Mouse (Mus musculus): Measurements from ENCODE around the gene Gpr137.

DNA sequence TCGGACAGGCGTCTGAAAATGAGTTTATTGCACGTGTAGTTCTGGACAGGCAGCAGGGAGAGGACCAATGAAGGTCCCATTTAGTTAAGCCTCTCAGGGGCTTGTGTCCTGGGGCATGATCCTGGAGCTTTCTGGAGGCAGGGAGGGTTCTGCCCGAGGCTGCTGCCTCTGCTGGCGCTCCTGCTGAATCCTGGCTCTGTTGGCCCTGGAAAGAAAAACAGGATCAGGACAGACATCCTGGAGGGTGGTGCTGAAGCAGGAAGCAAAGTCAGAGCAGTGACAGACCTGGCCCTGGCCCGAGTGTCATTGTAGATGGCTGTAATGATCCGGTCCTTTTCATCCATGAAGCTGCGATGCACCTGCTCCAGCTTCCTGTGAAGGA lies 45.6 kb upstream of the Gpr137 start:
- TF ChIP-seq CTCF (IDR thresholded peaks at IDR 0.05; ENCODE audit: low read depth), result no peak
- no peak for TF ChIP-seq EP300 (optimal IDR thresholded peaks at IDR 0.05)

Measured in stomach, postnatal 0 days (tissue).